Mouse (Mus musculus) liver, embryonic 14.5 days (tissue): ENCODE measurements around the gene E130114P18Rik.

ENCODE experiments used
- CTCF ChIP-seq: IDR thresholded peaks from 2 replicates; pipeline ENCODE4 v1.5.1; 2016; ENCODE audit warnings: antibody characterized with exemption, low read depth, control low read depth
- EP300 ChIP-seq: IDR thresholded peaks from 2 replicates; pipeline ENCODE4 v1.6.1; 2016; ENCODE audit warnings: antibody characterized with exemption, low read depth

GRCm38 (mm10) chr4:97767025-97767424 is 10.9 kb downstream of the E130114P18Rik start:
- TF ChIP-seq CTCF, result no peak
- no peak for TF ChIP-seq EP300
